Mouse (Mus musculus) right cerebral cortex, adult 18-20 months (tissue): ENCODE measurements around the gene Sarnp.

ENCODE experiments used
- DNase-seq: peaks from one replicate; pipeline ENCODE4 v3.0.0; 2022; ENCODE audit warnings: mixed read lengths

Sarnp gene

GRCm38 (mm10) chr10:128891296-128892094, 74.4 kb downstream of the Sarnp start, which contains the start of gene Gdf11:
Gdf11 (minus strand) TSS chr10:128891718.
- DNase-seq = peak; percentile 33

GRCm38 (mm10) chr10:128892246-128892645, 75.1 kb downstream of the Sarnp start:
- DNase-seq = no peak

- DNase-seq = peak; percentile 75
Measured at GRCm38 (mm10) chr10:128895437-128895836, 78.3 kb downstream of the Sarnp start.

- peak; percentile 49 for DNase-seq
Measured at GRCm38 (mm10) chr10:128895952-128896693, 79.0 kb downstream of the Sarnp start.

GRCm38 (mm10) chr10:128896807-128897206, 79.7 kb downstream of the Sarnp start:
- DNase-seq = no peak

GRCm38 (mm10) chr10:128897501-128897900, 80.4 kb downstream of the Sarnp start:
- no peak for DNase-seq

GRCm38 (mm10) chr10:128899759-128900490, 82.8 kb downstream of the Sarnp start:
- no peak for DNase-seq

- no peak for DNase-seq
Measured at GRCm38 (mm10) chr10:128900698-128901097, 83.6 kb downstream of the Sarnp start, which contains the start of gene Cd63. Cd63 (plus strand) TSS chr10:128900989.

GRCm38 (mm10) chr10:128901409-128901808, 84.3 kb downstream of the Sarnp start:
- no peak for DNase-seq

- no peak for DNase-seq
Measured at GRCm38 (mm10) chr10:128902409-128902988, 85.4 kb downstream of the Sarnp start.

- no peak for DNase-seq
Measured at GRCm38 (mm10) chr10:128904812-128905211, 87.7 kb downstream of the Sarnp start.

GRCm38 (mm10) chr10:128908778-128909448, 91.8 kb downstream of the Sarnp start:
- no peak for DNase-seq

- peak; percentile 78 for DNase-seq
Measured at GRCm38 (mm10) chr10:128909567-128910028, 92.5 kb downstream of the Sarnp start.

GRCm38 (mm10) chr10:128910066-128910841, 93.1 kb downstream of the Sarnp start:
- DNase-seq = no peak

- no peak for DNase-seq
Measured at GRCm38 (mm10) chr10:128911430-128911829, 94.3 kb downstream of the Sarnp start.

- DNase-seq = no peak
Measured at GRCm38 (mm10) chr10:128912268-128912667, 95.1 kb downstream of the Sarnp start.

GRCm38 (mm10) chr10:128912791-128913190, 95.7 kb downstream of the Sarnp start:
- no peak for DNase-seq

GRCm38 (mm10) chr10:128913219-128913618, 96.1 kb downstream of the Sarnp start:
- peak; percentile 88 for DNase-seq

- no peak for DNase-seq
Measured at GRCm38 (mm10) chr10:128913696-128914095, 96.6 kb downstream of the Sarnp start.

GRCm38 (mm10) chr10:128915550-128915949, 98.4 kb downstream of the Sarnp start:
- DNase-seq = no peak

GRCm38 (mm10) chr10:128916665-128917064, 99.5 kb downstream of the Sarnp start:
- DNase-seq = no peak
